ENCODE assay signal across 12 mouse cellular contexts in the genomic region with DNA sequence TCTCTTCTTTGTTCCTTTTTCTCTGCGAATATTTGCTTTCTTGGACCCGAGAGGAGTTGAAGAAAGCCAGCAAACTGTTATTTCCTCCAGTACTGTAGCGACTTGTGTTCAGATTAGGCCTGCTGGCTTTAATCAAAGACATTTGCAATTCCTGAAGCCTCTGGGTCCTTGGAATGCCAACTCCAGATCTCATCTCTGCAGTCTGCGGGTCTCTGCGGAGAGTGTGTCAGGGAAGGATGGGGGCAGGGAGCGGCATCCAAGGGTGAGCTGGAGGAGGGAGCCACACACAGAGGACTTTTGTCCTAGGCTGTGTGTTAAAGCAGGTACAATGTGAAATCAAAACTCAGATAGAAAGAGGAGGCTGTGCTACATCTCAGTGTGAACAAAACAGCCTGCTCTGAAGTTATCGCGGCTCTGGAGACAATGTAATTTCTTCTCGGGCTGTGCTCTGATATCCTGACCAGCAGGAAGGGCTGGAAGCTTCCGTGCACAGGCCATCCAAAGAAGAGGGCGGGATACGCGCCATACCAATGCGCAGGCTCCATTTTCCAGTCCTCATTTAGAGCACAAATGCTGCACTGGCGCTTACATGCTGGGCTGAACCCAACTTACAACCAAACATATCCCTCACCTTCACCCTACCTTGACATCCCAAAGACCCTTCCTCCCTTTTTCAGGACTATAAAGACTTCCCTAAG.
A peak's percentile ranks its signal among the peaks of the same experiment; 100 is the strongest.
DNase-seq lines count a peak whose midpoint lies in the region; ATAC-seq lines count a peak whose summit lies in the region.
"Had no signal": no experiment of that assay in that cellular context is flagged by ENCODE, and none has a peak within 500 bp of the region (broad histone marks: within the 10 kb centered on the region; RNA-seq: fewer than 3 reads in every experiment).

No protein-coding gene starts in this region.

- no peaks in the 10 kb centered on the region for H3K36me3 ChIP-seq in hindbrain, embryonic 10.5 days
- H3K36me3 ChIP-seq in hindbrain, embryonic 14.5 days (replicated peaks; ENCODE audit: control insufficient read depth, insufficient read depth), result no peaks in the 10 kb centered on the region
- H3K36me3 ChIP-seq in embryonic facial prominence, embryonic 10.5 days (replicated peaks), result no peaks in the 10 kb centered on the region
- no peaks in the 10 kb centered on the region for H3K36me3 ChIP-seq in heart, embryonic 13.5 days
- no peaks in the 10 kb centered on the region for H3K36me3 ChIP-seq in intestine, embryonic 16.5 days (ENCODE audit: control insufficient read depth, insufficient read depth, low read length)
- H3K36me3 ChIP-seq: hindbrain, embryonic 15.5 days; liver, embryonic 13.5 days had no signal

- H3K4me3 ChIP-seq in hindbrain, embryonic 10.5 days, result no peak overlapping the region
- no peak overlapping the region for H3K4me3 ChIP-seq in hindbrain, embryonic 14.5 days (replicated peaks; ENCODE audit: low read length)
- peak overlapping the region; percentile 26; the same call in 1 of the 2 replicates for H3K4me3 ChIP-seq in embryonic facial prominence, embryonic 10.5 days
- no peak overlapping the region for H3K4me3 ChIP-seq in heart, embryonic 13.5 days
- H3K4me3 ChIP-seq in intestine, embryonic 16.5 days (ENCODE audit: low read length), result no peak overlapping the region
- H3K4me3 ChIP-seq: hindbrain, embryonic 15.5 days; liver, embryonic 13.5 days had no signal

- WGBS in hindbrain, embryonic 10.5 days, result 44% methylated on average over 15 of the region's 15 CpGs
- WGBS in hindbrain, embryonic 14.5 days, result 51% methylated on average over 15 of the region's 15 CpGs
- 42% methylated on average over 15 of the region's 15 CpGs for WGBS in embryonic facial prominence, embryonic 10.5 days
- WGBS in heart, embryonic 13.5 days, result 36% methylated on average over 15 of the region's 15 CpGs
- WGBS in intestine, embryonic 16.5 days, result 53% methylated on average over 15 of the region's 15 CpGs

- no peaks in the 10 kb centered on the region for H3K9me3 ChIP-seq in hindbrain, embryonic 10.5 days
- H3K9me3 ChIP-seq in hindbrain, embryonic 14.5 days (ENCODE audit: control insufficient read depth, low read length), result no peaks in the 10 kb centered on the region
- H3K9me3 ChIP-seq in embryonic facial prominence, embryonic 10.5 days, result no peaks in the 10 kb centered on the region
- H3K9me3 ChIP-seq in heart, embryonic 13.5 days, result no peaks in the 10 kb centered on the region; the same call in 1 of the 2 replicates
- H3K9me3 ChIP-seq in intestine, embryonic 16.5 days (ENCODE audit: control insufficient read depth, low read length), result no peaks in the 10 kb centered on the region
- H3K9me3 ChIP-seq: hindbrain, embryonic 15.5 days; liver, embryonic 13.5 days had no signal

- H3K27me3 ChIP-seq in hindbrain, embryonic 10.5 days (ENCODE audit: insufficient read depth, poor library complexity, severe bottlenecking), result peaks cover 9% of the 10 kb centered on the region; the same call in 1 of the 2 replicates
- no peaks in the 10 kb centered on the region for H3K27me3 ChIP-seq in hindbrain, embryonic 14.5 days (ENCODE audit: control insufficient read depth, insufficient read depth, low read length)
- H3K27me3 ChIP-seq in embryonic facial prominence, embryonic 10.5 days (replicated peaks; ENCODE audit: low read depth, poor library complexity, severe bottlenecking), result no peaks in the 10 kb centered on the region
- peaks cover 35% of the 10 kb centered on the region for H3K27me3 ChIP-seq in heart, embryonic 13.5 days (replicated peaks)
- H3K27me3 ChIP-seq in intestine, embryonic 16.5 days (replicated peaks; ENCODE audit: control insufficient read depth, insufficient read depth, low read length), result no peaks in the 10 kb centered on the region
- H3K27me3 ChIP-seq: hindbrain, embryonic 15.5 days; liver, embryonic 13.5 days had no signal

- H3K4me1 ChIP-seq in hindbrain, embryonic 10.5 days (replicated peaks), result peaks cover 10% of the 10 kb centered on the region
- no peaks in the 10 kb centered on the region for H3K4me1 ChIP-seq in hindbrain, embryonic 14.5 days (replicated peaks; ENCODE audit: control insufficient read depth, insufficient read depth, low read length)
- peaks cover 12% of the 10 kb centered on the region for H3K4me1 ChIP-seq in embryonic facial prominence, embryonic 10.5 days
- peaks cover 10% of the 10 kb centered on the region; the same call in 1 of the 2 replicates for H3K4me1 ChIP-seq in heart, embryonic 13.5 days
- H3K4me1 ChIP-seq in intestine, embryonic 16.5 days (ENCODE audit: control insufficient read depth, insufficient read depth, low read length), result no peaks in the 10 kb centered on the region
- H3K4me1 ChIP-seq: liver, embryonic 13.5 days had no signal

- ATAC-seq in hindbrain, embryonic 14.5 days (ENCODE audit: low FRiP score), result no peak
- ATAC-seq in heart, embryonic 13.5 days (ENCODE audit: extremely low read depth, insufficient number of reproducible peaks, low FRiP score, low TSS enrichment), result no peak
- no peak for ATAC-seq in intestine, embryonic 16.5 days

- peak overlapping the region; percentile 35; the same call in 1 of the 2 replicates for H3K27ac ChIP-seq in hindbrain, embryonic 10.5 days
- H3K27ac ChIP-seq in hindbrain, embryonic 14.5 days, result no peak overlapping the region
- peak overlapping the region; percentile 57 for H3K27ac ChIP-seq in embryonic facial prominence, embryonic 10.5 days (replicated peaks)
- H3K27ac ChIP-seq in heart, embryonic 13.5 days (replicated peaks), result peak overlapping the region; percentile 16; the same call in 1 of the 2 replicates
- H3K27ac ChIP-seq in intestine, embryonic 16.5 days (ENCODE audit: low read length), result no peak overlapping the region
- H3K27ac ChIP-seq: hindbrain, embryonic 15.5 days; liver, embryonic 13.5 days had no signal

- no peak overlapping the region for H3K4me2 ChIP-seq in hindbrain, embryonic 14.5 days (replicated peaks)
- peak overlapping the region; percentile 28 for H3K4me2 ChIP-seq in heart, embryonic 13.5 days
- H3K4me2 ChIP-seq in intestine, embryonic 16.5 days (ENCODE audit: low read depth, low read length), result no peak overlapping the region
- H3K4me2 ChIP-seq: hindbrain, embryonic 15.5 days; liver, embryonic 13.5 days had no signal

- peak; percentile 19 for DNase-seq in hindbrain, embryonic 10.5 days (ENCODE audit: low spot score)
- DNase-seq in hindbrain, embryonic 14.5 days (ENCODE audit: low spot score), result no peak
- peak; percentile 52 for DNase-seq in embryonic facial prominence, embryonic 10.5 days (ENCODE audit: low spot score)
- DNase-seq in lung, postnatal 4 days, result peak; percentile 9 to 24
- no peak for DNase-seq in urinary bladder, postnatal 4 days (ENCODE audit: low spot score in 2 of 2)
- DNase-seq in thymus, postnatal 14 days, result no peak
- DNase-seq: kidney, adult 2 months; liver, embryonic 13.5 days; right cerebral cortex, postnatal 14 days had no signal

- H3K9ac ChIP-seq in hindbrain, embryonic 14.5 days, result no peak overlapping the region
- H3K9ac ChIP-seq in heart, embryonic 13.5 days, result no peak overlapping the region
- H3K9ac ChIP-seq in intestine, embryonic 16.5 days (ENCODE audit: low read depth, low read length), result no peak overlapping the region
- H3K9ac ChIP-seq: hindbrain, embryonic 15.5 days; liver, embryonic 13.5 days had no signal

Comparison
In these comparisons a context has a peak if more than half of its experiments do, and no peak if none do; other contexts are left out.
1. DNase-seq: peak in hindbrain, embryonic 10.5 days (single experiment), embryonic facial prominence, embryonic 10.5 days (single experiment) and lung, postnatal 4 days (2 of 2); none in hindbrain, embryonic 14.5 days (single experiment), urinary bladder, postnatal 4 days (0 of 2) and thymus, postnatal 14 days (single experiment).
2. H3K27ac ChIP-seq: peak in hindbrain, embryonic 10.5 days (single experiment), embryonic facial prominence, embryonic 10.5 days (single experiment) and heart, embryonic 13.5 days (single experiment); none in hindbrain, embryonic 14.5 days (single experiment) and intestine, embryonic 16.5 days (single experiment).